In genomic region chr12:79975050-79975449, GRCm38 (mm10) we compare ENCODE assay signal across 10 mouse cellular contexts.
DNase-seq lines count a peak whose midpoint lies in the region; ATAC-seq and TF ChIP-seq lines count a peak whose summit lies in the region.
"Had no signal": no experiment of that assay in that cellular context is flagged by ENCODE, and none has a peak within 500 bp of the region (broad histone marks: within the 10 kb centered on the region; RNA-seq: fewer than 3 reads in every experiment).

No protein-coding gene starts in this region.

- no peak for ATAC-seq in heart, embryonic 11.5 days (replicated peaks; ENCODE audit: insufficient number of reproducible peaks, low FRiP score, low TSS enrichment)
- peak; percentile 3 for ATAC-seq in lung, embryonic 16.5 days (ENCODE audit: low read depth)
- no peak for ATAC-seq in hindbrain, postnatal 0 days
- ATAC-seq in stomach, embryonic 14.5 days (ENCODE audit: insufficient number of reproducible peaks, insufficient read depth, low FRiP score, low read depth): no peak

- no peak for DNase-seq in heart, adult 11 months
- no peak for DNase-seq in lung, postnatal 25 days (ENCODE audit: low spot score)
- DNase-seq in hindbrain, postnatal 0 days (ENCODE audit: low spot score): no peak
- no peak for DNase-seq in right cerebral cortex, adult 18-20 months
- no peak for DNase-seq in layer of hippocampus, adult 8-10 months (ENCODE audit: low spot score in 2 of 2)
- DNase-seq: thymus, postnatal 25 days had no signal

- 62% methylated on average over 6 of the region's 6 CpGs for WGBS in heart, embryonic 11.5 days (ENCODE audit: insufficient replicate concordance)
- 37% methylated on average over 6 of the region's 6 CpGs for WGBS in lung, embryonic 16.5 days
- WGBS in hindbrain, postnatal 0 days: 67% methylated on average over 6 of the region's 6 CpGs
- WGBS in stomach, embryonic 14.5 days: 54% methylated on average over 6 of the region's 6 CpGs

- H3K27ac ChIP-seq in heart, embryonic 11.5 days (ENCODE audit: low read depth, low read length): peak overlapping the region; percentile 79
- H3K27ac ChIP-seq in lung, embryonic 16.5 days (ENCODE audit: low read length): peak overlapping the region; percentile 99
- H3K27ac ChIP-seq in hindbrain, postnatal 0 days: 0 out of 2 replicates have a peak overlapping the region, but pooled peaks have one; percentile 48
- peak overlapping the region; percentile 70 for H3K27ac ChIP-seq in stomach, embryonic 14.5 days (ENCODE audit: low read length)
- H3K27ac ChIP-seq: liver, embryonic 14.5 days had no signal

- no peak overlapping the region for H3K4me3 ChIP-seq in heart, embryonic 11.5 days (ENCODE audit: low read depth, low read length)
- H3K4me3 ChIP-seq in lung, embryonic 16.5 days (ENCODE audit: low read length): no peak overlapping the region
- H3K4me3 ChIP-seq in hindbrain, postnatal 0 days (ENCODE audit: low read length): no peak overlapping the region
- no peak overlapping the region for H3K4me3 ChIP-seq in stomach, embryonic 14.5 days (ENCODE audit: low read depth, low read length)

- H3K9me3 ChIP-seq in heart, embryonic 11.5 days (replicated peaks; ENCODE audit: control insufficient read depth, low read length): no peaks in the 10 kb centered on the region
- no peaks in the 10 kb centered on the region for H3K9me3 ChIP-seq in lung, embryonic 16.5 days (ENCODE audit: control insufficient read depth, low read length)
- no peaks in the 10 kb centered on the region for H3K9me3 ChIP-seq in hindbrain, postnatal 0 days (ENCODE audit: low read length)
- H3K9me3 ChIP-seq in stomach, embryonic 14.5 days (ENCODE audit: control insufficient read depth, low read depth, low read length): no peaks in the 10 kb centered on the region

- peaks cover 38% of the 10 kb centered on the region for H3K4me1 ChIP-seq in heart, embryonic 11.5 days (ENCODE audit: control insufficient read depth, insufficient read depth, low read length)
- peaks cover 48% of the 10 kb centered on the region for H3K4me1 ChIP-seq in lung, embryonic 16.5 days (replicated peaks; ENCODE audit: control insufficient read depth, insufficient read depth, low read length)
- H3K4me1 ChIP-seq in hindbrain, postnatal 0 days (ENCODE audit: insufficient read depth, low read length): 0 out of 2 replicates have a peak, but pooled peaks cover 7% of the 10 kb centered on the region
- peaks cover 45% of the 10 kb centered on the region for H3K4me1 ChIP-seq in stomach, embryonic 14.5 days (ENCODE audit: control insufficient read depth, insufficient read depth, low read length)

- H3K4me2 ChIP-seq in heart, embryonic 11.5 days: no peak overlapping the region
- H3K4me2 ChIP-seq in lung, embryonic 16.5 days (ENCODE audit: low read depth, low read length): no peak overlapping the region
- H3K4me2 ChIP-seq in hindbrain, postnatal 0 days (ENCODE audit: low read depth, low read length): no peak overlapping the region
- no peak overlapping the region for H3K4me2 ChIP-seq in stomach, embryonic 14.5 days (replicated peaks; ENCODE audit: low read depth, low read length)

- TF ChIP-seq CTCF in hindbrain, postnatal 0 days (IDR thresholded peaks at IDR 0.05; ENCODE audit: low read depth): no peak

- 0 out of 2 replicates have a peak overlapping the region, but pooled peaks have one; percentile 23 for H3K9ac ChIP-seq in heart, embryonic 11.5 days (ENCODE audit: low read depth, low read length)
- peak overlapping the region; percentile 57 for H3K9ac ChIP-seq in lung, embryonic 16.5 days (ENCODE audit: low read length)
- H3K9ac ChIP-seq in hindbrain, postnatal 0 days (replicated peaks; ENCODE audit: low read length): no peak overlapping the region
- no peak overlapping the region for H3K9ac ChIP-seq in stomach, embryonic 14.5 days (replicated peaks; ENCODE audit: low read depth, low read length)
- H3K9ac ChIP-seq: liver, embryonic 14.5 days had no signal

- H3K36me3 ChIP-seq in heart, embryonic 11.5 days (ENCODE audit: control insufficient read depth, insufficient read depth, low read length): no peaks in the 10 kb centered on the region
- no peaks in the 10 kb centered on the region for H3K36me3 ChIP-seq in lung, embryonic 16.5 days (ENCODE audit: control insufficient read depth, insufficient read depth, low read length)
- no peaks in the 10 kb centered on the region for H3K36me3 ChIP-seq in hindbrain, postnatal 0 days (ENCODE audit: insufficient read depth, low read length)
- H3K36me3 ChIP-seq in stomach, embryonic 14.5 days (ENCODE audit: control insufficient read depth, insufficient read depth, low read length): no peaks in the 10 kb centered on the region

- H3K27me3 ChIP-seq in heart, embryonic 11.5 days (ENCODE audit: control insufficient read depth, insufficient read depth, low read length): no peaks in the 10 kb centered on the region
- H3K27me3 ChIP-seq in lung, embryonic 16.5 days (ENCODE audit: control insufficient read depth, insufficient read depth, low read depth, low read length): no peaks in the 10 kb centered on the region
- H3K27me3 ChIP-seq in hindbrain, postnatal 0 days (ENCODE audit: insufficient read depth, low read length): no peaks in the 10 kb centered on the region
- no peaks in the 10 kb centered on the region for H3K27me3 ChIP-seq in stomach, embryonic 14.5 days (ENCODE audit: control insufficient read depth, insufficient read depth, low read length)

Comparison
In these comparisons a context has a peak if more than half of its experiments do, and no peak if none do; other contexts are left out.
1. H3K27ac ChIP-seq: peak in every context shown above with its lines; median percentile 99 in lung, embryonic 16.5 days; 79 in heart, embryonic 11.5 days; 70 in stomach, embryonic 14.5 days; 48 in hindbrain, postnatal 0 days.
2. H3K9ac ChIP-seq: peak in heart, embryonic 11.5 days (single experiment) and lung, embryonic 16.5 days (single experiment); none in hindbrain, postnatal 0 days (single experiment) and stomach, embryonic 14.5 days (single experiment).